Mouse (Mus musculus) ES-Bruce4 (cell line): ENCODE data around the gene Best2. TPM values are rescaled to one million over a fixed set of nuclear protein-coding genes. Genes with fewer than 3 reads are reported as not detected.

Source experiments
- H3K27ac ChIP-seq: 2 replicates; pipeline ENCODE4 v1.5.1; 2012; ENCODE audit warnings: low read length, inconsistent platforms; ENCODE audit not compliant: insufficient read depth
- H3K27me3 ChIP-seq: 2 replicates; pipeline ENCODE4 v1.6.1; 2012; ENCODE audit warnings: mild to moderate bottlenecking, low read length, inconsistent platforms; ENCODE audit not compliant: control insufficient read depth, poor library complexity, insufficient read depth, severe bottlenecking
- H3K36me3 ChIP-seq: 2 replicates; pipeline ENCODE4 v1.6.1; 2012; ENCODE audit warnings: inconsistent platforms, mild to moderate bottlenecking, low read length, moderate library complexity; ENCODE audit not compliant: control insufficient read depth, poor library complexity, insufficient read depth, severe bottlenecking
- H3K4me1 ChIP-seq: one replicate; pipeline ENCODE4 v1.8.1; 2011; ENCODE audit warnings: low read length; ENCODE audit not compliant: control insufficient read depth, insufficient read depth
- H3K4me3 ChIP-seq: 2 replicates; pipeline ENCODE4 v1.5.1; 2011; ENCODE audit warnings: low read depth, mild to moderate bottlenecking, low read length
- H3K9ac ChIP-seq: 2 replicates; pipeline ENCODE4 v1.6.1; 2012; ENCODE audit warnings: low read depth, mild to moderate bottlenecking, inconsistent platforms; ENCODE audit not compliant: poor library complexity, severe bottlenecking
- H3K9me3 ChIP-seq: replicated peaks from 2 replicates; pipeline ENCODE4 v1.6.1; 2012; ENCODE audit warnings: mild to moderate bottlenecking, low read length, inconsistent platforms; ENCODE audit not compliant: control insufficient read depth, poor library complexity, insufficient read depth, severe bottlenecking
- CTCF ChIP-seq: IDR thresholded peaks from one replicate; pipeline ENCODE4 v1.8.1; 2011; ENCODE audit warnings: low read depth, low read length
- EP300 ChIP-seq: IDR thresholded peaks from 2 replicates; pipeline ENCODE4 v1.6.1; 2011; ENCODE audit warnings: low read depth, low read length; ENCODE audit not compliant: insufficient read depth
- POLR2A ChIP-seq: IDR thresholded peaks from one replicate; pipeline ENCODE4 v1.8.1; 2011; ENCODE audit warnings: low read length; ENCODE audit not compliant: insufficient read depth
- polyA plus RNA-seq: library from polyadenylated mRNA; stranded (reverse); fragments of >200 nt; gene quantifications from 2 replicates; pipeline ENCODE4 v1.2.4, GENCODE M21; 2011; ENCODE audit warnings: low read depth; ENCODE audit not compliant: missing spikeins, insufficient read depth, insufficient read length

The Best2 gene
- polyA plus RNA-seq, 1 experiment = 1.2 TPM

DNA sequence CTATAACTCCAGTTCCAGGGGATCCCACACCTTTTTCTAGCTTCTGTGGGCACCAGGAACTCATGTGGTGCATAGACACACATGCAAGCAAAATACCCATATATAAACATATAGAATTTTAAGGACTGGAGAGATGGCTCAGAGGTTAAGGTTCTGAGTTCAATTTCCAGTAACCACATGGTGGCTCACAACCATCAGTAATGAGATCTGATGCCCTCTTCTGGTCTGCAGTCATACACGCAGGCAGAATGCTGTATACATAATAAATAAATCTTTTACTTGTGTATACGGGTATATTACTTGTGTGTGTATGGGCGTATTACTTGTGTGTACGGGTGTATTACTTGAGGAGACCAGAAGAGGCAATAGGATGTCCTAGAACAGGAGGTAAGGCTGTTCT lies 50.4 kb downstream of the Best2 start:
- no peaks in the 10 kb centered on the region for H3K27me3 ChIP-seq
- peaks cover 4% of the 10 kb centered on the region for H3K4me1 ChIP-seq
- TF ChIP-seq CTCF (no peak), EP300 (no peak), POLR2A (no peak)
- peaks cover 32% of the 10 kb centered on the region for H3K36me3 ChIP-seq
- no peak overlapping the region for H3K9ac ChIP-seq
- H3K27ac ChIP-seq = no peak overlapping the region
- no peaks in the 10 kb centered on the region for H3K9me3 ChIP-seq
- H3K4me3 ChIP-seq = no peak overlapping the region

DNA sequence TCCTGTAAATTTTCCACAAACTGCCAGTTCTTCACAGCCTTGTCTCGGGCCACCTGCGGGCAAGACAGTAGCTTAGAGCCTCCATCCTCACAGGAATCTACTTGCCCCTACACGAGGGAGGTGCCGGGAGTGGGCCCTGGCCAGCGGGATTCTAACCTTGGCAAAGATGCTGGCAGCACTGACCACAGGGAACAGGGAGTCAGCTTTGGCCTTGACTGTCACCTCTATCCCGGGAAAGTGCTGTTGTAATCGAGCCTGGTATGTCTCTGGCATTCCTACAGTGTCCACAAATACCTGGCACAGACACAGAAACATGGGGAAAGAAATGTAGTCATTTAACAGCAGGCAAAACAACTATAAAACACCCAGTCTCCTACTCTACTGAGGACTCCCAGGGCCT lies 54.5 kb downstream of the Best2 start:
- TF ChIP-seq POLR2A (no peak), CTCF (no peak), EP300 (no peak)
- Histone ChIP-seq H3K36me3 (peaks cover 45% of the 10 kb centered on the region), H3K9ac (no peak overlapping the region), H3K9me3 (no peaks in the 10 kb centered on the region), H3K4me1 (no peaks in the 10 kb centered on the region), H3K4me3 (no peak overlapping the region), H3K27ac (no peak overlapping the region), H3K27me3 (no peaks in the 10 kb centered on the region)

Other genes starting within 250 kb of the Best2 start
- gene Nfix, start 214.2 kb downstream of the Best2 start, polyA plus RNA-seq = 1.2 and 1.8 TPM in 2 replicates
- 2.5 and 3.1 TPM in 2 replicates for gene Dand5, start 191.7 kb downstream of the Best2 start, polyA plus RNA-seq
- 19.5 and 20.5 TPM in 2 replicates for gene Gadd45gip1, start 183.0 kb downstream of the Best2 start, polyA plus RNA-seq
- gene Rad23a, start 173.9 kb downstream of the Best2 start, polyA plus RNA-seq = 68.0 and 76.1 TPM in 2 replicates
- gene Calr, start 167.6 kb downstream of the Best2 start, polyA plus RNA-seq = 507 and 546 TPM in 2 replicates
- 50.8 and 52.6 TPM in 2 replicates for gene Farsa, start 157.5 kb downstream of the Best2 start, polyA plus RNA-seq
- 93.8 and 97.1 TPM in 2 replicates for gene Syce2, start 142.4 kb downstream of the Best2 start, polyA plus RNA-seq
- 72.5 and 78.5 TPM in 2 replicates for gene Gcdh, start 120.6 kb downstream of the Best2 start, polyA plus RNA-seq
- gene Klf1, start 112.6 kb downstream of the Best2 start, polyA plus RNA-seq = not detected in 2 replicates
- gene Dnase2a, start 106.0 kb downstream of the Best2 start, polyA plus RNA-seq = 27.5 and 30.9 TPM in 2 replicates
- 0.73 and 1.5 TPM in 2 replicates for gene Mast1, start 77.2 kb downstream of the Best2 start, polyA plus RNA-seq
- gene Rtbdn, start 67.5 kb downstream of the Best2 start, polyA plus RNA-seq = 0.38 TPM in 1 of 2 replicates, not detected in the other
- gene Gm49661, start 45.1 kb downstream of the Best2 start, polyA plus RNA-seq = 4.9 TPM in 1 of 2 replicates, not detected in the other
- gene Prdx2, start 44.9 kb downstream of the Best2 start, polyA plus RNA-seq = 226 and 237 TPM in 2 replicates
- gene Rnaseh2a, start 44.8 kb downstream of the Best2 start, polyA plus RNA-seq = 79.2 and 88.1 TPM in 2 replicates
- gene Junb, start 35.8 kb downstream of the Best2 start, polyA plus RNA-seq = 19.0 and 20.4 TPM in 2 replicates
- 41.5 and 41.8 TPM in 2 replicates for gene Hook2, start 23.9 kb downstream of the Best2 start, polyA plus RNA-seq
- 170 and 171 TPM in 2 replicates for gene Asna1, start 10.8 kb upstream of the Best2 start, polyA plus RNA-seq
- 82.4 and 96.1 TPM in 2 replicates for gene Trir, start 12.3 kb upstream of the Best2 start, polyA plus RNA-seq
- 193 and 195 TPM in 2 replicates for gene Tnpo2, start 22.4 kb upstream of the Best2 start, polyA plus RNA-seq
- gene Fbxw9, start 45.5 kb upstream of the Best2 start, polyA plus RNA-seq = 25.1 and 26.3 TPM in 2 replicates
- not detected in 2 replicates for gene Gm5741, start 53.5 kb upstream of the Best2 start, polyA plus RNA-seq
- 43.3 and 47.0 TPM in 2 replicates for gene Dhps, start 57.2 kb upstream of the Best2 start, polyA plus RNA-seq
- gene Wdr83os, start 66.2 kb upstream of the Best2 start, polyA plus RNA-seq = 82.5 and 105 TPM in 2 replicates
- 16.5 and 16.8 TPM in 2 replicates for gene Wdr83, start 66.8 kb upstream of the Best2 start, polyA plus RNA-seq
- gene Man2b1, start 68.7 kb upstream of the Best2 start, polyA plus RNA-seq = 36.0 and 42.2 TPM in 2 replicates
- gene Zfp791, start 108.6 kb upstream of the Best2 start, polyA plus RNA-seq = 2.0 and 2.2 TPM in 2 replicates
- 1.3 and 1.5 TPM in 2 replicates for gene Cks1brt, start 137.4 kb upstream of the Best2 start, polyA plus RNA-seq
- not detected in 2 replicates for gene Olfr371, start 211.5 kb upstream of the Best2 start, polyA plus RNA-seq